In genomic region chr2:168728045-168728444, GRCm38 (mm10) we compare ENCODE assay signal across 17 mouse cellular contexts. TPM values are rescaled to one million over a fixed set of nuclear protein-coding genes. Genes with fewer than 3 reads are reported as not detected.
A peak's percentile ranks its signal among the peaks of the same experiment; 100 is the strongest.
DNase-seq lines count a peak whose midpoint lies in the region; ATAC-seq and TF ChIP-seq lines count a peak whose summit lies in the region.
"Had no signal": no experiment of that assay in that cellular context is flagged by ENCODE, and none has a peak within 500 bp of the region (broad histone marks: within the 10 kb centered on the region; RNA-seq: fewer than 3 reads in every experiment).

No protein-coding gene starts in this region.

- DNase-seq in frontal cortex, postnatal 25 days (ENCODE audit: low spot score in 2 of 2): no peak
- DNase-seq in lung, adult 2 months: no peak
- DNase-seq in lung, adult 18-20 months: no peak
- DNase-seq in heart, adult 2 months: peak in 1 of 2 experiments; percentile 51
- peak; percentile 17 to 20 for DNase-seq in heart, postnatal 14 days
- no peak for DNase-seq in neural tube, embryonic 10.5 days (ENCODE audit: extremely low spot score, low spot score)
- no peak for DNase-seq in cerebellum, adult 11 months
- DNase-seq: cerebellum, adult 9-11 months; kidney, postnatal 10 days; right cerebral cortex, postnatal 14 days had no signal

- WGBS in lung, adult 2 months: 55% methylated on average over 12 of the region's 12 CpGs
- 55% methylated on average over 12 of the region's 12 CpGs for WGBS in heart, adult 2 months

- H3K4me3 ChIP-seq in lung, adult 2 months (replicated peaks; ENCODE audit: extremely low read depth, low read depth, low read length): no peak overlapping the region
- H3K4me3 ChIP-seq in heart, adult 2 months: no peak overlapping the region
- H3K4me3 ChIP-seq: limb, embryonic 10.5 days had no signal

- no peaks in the 10 kb centered on the region for H3K36me3 ChIP-seq in heart, adult 2 months (ENCODE audit: control insufficient read depth, insufficient read depth, low read length)
- H3K36me3 ChIP-seq: limb, embryonic 10.5 days had no signal

- H3K4me1 ChIP-seq in lung, adult 2 months (ENCODE audit: control insufficient read depth, insufficient read depth, low read length): no peaks in the 10 kb centered on the region
- peaks cover 2% of the 10 kb centered on the region; the same call in 1 of the 2 replicates for H3K4me1 ChIP-seq in heart, adult 2 months (ENCODE audit: control insufficient read depth, insufficient read depth, low read length)

- intact Hi-C loops in heart, adult 2 months (cut with DNase I): no loop called here
- intact Hi-C loops in heart, postnatal 14 days (cut with DNase I): no loop called here

- H3K27ac ChIP-seq in heart, adult 2 months: peak overlapping the region; percentile 74
- H3K27ac ChIP-seq: liver, embryonic 14.5 days had no signal

- peaks cover 1% of the 10 kb centered on the region; the same call in 1 of the 2 replicates for H3K79me2 ChIP-seq in heart, adult 2 months (replicated peaks; ENCODE audit: control insufficient read depth, insufficient read depth, low read length)

- TF ChIP-seq CTCF in lung, adult 2 months (IDR thresholded peaks at IDR 0.05; ENCODE audit: insufficient read depth, low read length): 0 out of 2 replicates have a peak, but pooled peaks have one; percentile 1
- peak; percentile 42 for TF ChIP-seq CTCF in heart, adult 2 months (IDR thresholded peaks at IDR 0.05)

- ATAC-seq in frontal cortex, adult (ENCODE audit: low TSS enrichment): peak; percentile 35; the same call in 1 of the 2 replicates
- ATAC-seq: inflammation-experienced regulatory T-cells, adult 6 months had no signal

- H3K27me3 ChIP-seq in heart, adult 2 months (ENCODE audit: control insufficient read depth, insufficient read depth, low read length): no peaks in the 10 kb centered on the region

- no peak for TF ChIP-seq POLR2A in lung, adult 2 months (IDR thresholded peaks at IDR 0.05; ENCODE audit: borderline replicate concordance, extremely low read depth, low read depth, low read length)
- TF ChIP-seq POLR2A in heart, adult 2 months (IDR thresholded peaks at IDR 0.05; ENCODE audit: insufficient read depth, low read depth, low read length): no peak

- no peak overlapping the region; the same call in none of the 2 replicates for H3K9ac ChIP-seq in heart, adult 2 months (ENCODE audit: low read depth, low read length)
- H3K9ac ChIP-seq: liver, embryonic 14.5 days had no signal

- peak; percentile 52; the same call in 1 of the 2 replicates for TF ChIP-seq EP300 in heart, adult 2 months (IDR thresholded peaks at IDR 0.05; ENCODE audit: insufficient read depth, low read depth, low read length)

RNA-seq across cellular contexts. Expression of gene Atp9a, which starts 14.2 kb away (rescaled TPM):
- 72.9 and 74.9 TPM in 2 replicates for polyA plus RNA-seq in lung, adult 2 months (2012; rRNA removed)
- 10 to 100 TPM; 50.5 to 56.9 TPM for total RNA-seq in heart, adult 2 months (2021)
- polyA plus RNA-seq in heart, adult 2 months (2012; rRNA removed): 51.5 and 64.3 TPM in 2 replicates
- 10 to 100 TPM; 45.9 to 46.2 TPM for total RNA-seq in heart, postnatal 14 days (2021)

RNA-seq across cellular contexts. Expression of gene Sall4, which starts 39.7 kb away (rescaled TPM):
- polyA plus RNA-seq in lung, adult 2 months (2012; rRNA removed): not detected in 2 replicates
- 1 to 10 TPM; 1.5 to 2.3 TPM for total RNA-seq in heart, adult 2 months (2021)
- 1.2 and 1.3 TPM in 2 replicates for polyA plus RNA-seq in heart, adult 2 months (2012; rRNA removed)
- 1 to 10 TPM; 1.6 to 2.7 TPM for total RNA-seq in heart, postnatal 14 days (2021)
- total RNA-seq: hematopoietic stem cell, adult 5-6 weeks; megakaryocyte, adult 5-6 weeks; neutrophil, adult 5-6 weeks had no signal

Comparison
In these comparisons a context has a peak if more than half of its experiments do, and no peak if none do; other contexts are left out.
1. DNase-seq: peak in heart, postnatal 14 days (2 of 2); none in frontal cortex, postnatal 25 days (0 of 2), lung, adult 2 months (single experiment), lung, adult 18-20 months (0 of 2), neural tube, embryonic 10.5 days (single experiment) and cerebellum, adult 11 months (single experiment).